In genomic region chr3:154764115-154764514, GRCm38 (mm10) we compare ENCODE assay signal across 13 mouse cellular contexts.
"Had no signal": no experiment of that assay in that cellular context is flagged by ENCODE, and none has a peak within 500 bp of the region (broad histone marks: within the 10 kb centered on the region; RNA-seq: fewer than 3 reads in every experiment).

No protein-coding gene starts in this region.

- H3K27me3 ChIP-seq: liver, embryonic 13.5 days; midbrain, embryonic 12.5 days; neural tube, embryonic 13.5 days had no signal

- H3K9me3 ChIP-seq: limb, embryonic 12.5 days; liver, embryonic 13.5 days; midbrain, embryonic 12.5 days; neural tube, embryonic 13.5 days had no signal

- H3K4me2 ChIP-seq: limb, embryonic 12.5 days; liver, embryonic 13.5 days; midbrain, embryonic 12.5 days; neural tube, embryonic 13.5 days had no signal

- ATAC-seq: midbrain, embryonic 16.5 days had no signal

- H3K9ac ChIP-seq: limb, embryonic 12.5 days; liver, embryonic 13.5 days; midbrain, embryonic 12.5 days; neural tube, embryonic 13.5 days had no signal

- H3K4me3 ChIP-seq: limb, embryonic 12.5 days; liver, embryonic 13.5 days; midbrain, embryonic 12.5 days; neural tube, embryonic 13.5 days had no signal

- H3K36me3 ChIP-seq: limb, embryonic 12.5 days; liver, embryonic 13.5 days; midbrain, embryonic 12.5 days; neural tube, embryonic 13.5 days had no signal

- DNase-seq: kidney, postnatal 36 days; layer of hippocampus, adult 9-11 months; layer of hippocampus, postnatal 36 days; liver; liver, embryonic 13.5 days; lung, adult 18-20 months; right cerebral cortex, postnatal 14 days; thymus, postnatal 36 days had no signal

- H3K27ac ChIP-seq: kidney, postnatal 0 days; limb, embryonic 12.5 days; liver, embryonic 13.5 days; midbrain, embryonic 12.5 days; neural tube, embryonic 13.5 days had no signal

- H3K4me1 ChIP-seq: liver, embryonic 13.5 days; midbrain, embryonic 12.5 days; neural tube, embryonic 13.5 days had no signal
